Mouse (Mus musculus): ENCODE data around the gene Sema3a. TPM values are rescaled to one million over a fixed set of nuclear protein-coding genes. Genes with fewer than 3 reads are reported as not detected.

Gene Sema3a
- polyA plus RNA-seq, 1 experiment from 2014 or later, result 7.5 TPM

DNA sequence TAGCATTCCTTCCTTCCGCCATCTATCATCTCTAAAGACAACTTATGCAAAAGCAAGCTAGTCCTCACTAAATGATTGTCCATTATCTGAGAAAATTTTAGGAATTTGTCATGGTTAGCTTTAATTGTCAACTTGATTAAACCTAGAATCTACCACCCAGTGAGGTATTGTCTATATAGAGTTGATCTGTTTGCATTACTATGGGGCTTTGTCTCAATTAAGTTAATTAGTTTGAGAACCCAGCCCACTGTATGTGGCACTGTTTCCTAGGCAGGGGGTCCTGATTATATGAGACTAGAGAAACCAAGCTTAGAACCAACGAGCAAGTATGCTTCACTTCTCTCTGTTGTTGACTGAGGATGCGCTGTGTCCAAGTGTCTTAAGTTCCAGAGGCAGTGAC, 194.9 kb downstream of the Sema3a start:
- DNase-seq (ENCODE audit: low read depth, low spot score) (no peak), ATAC-seq (no peak)
- no peak for TF ChIP-seq CTCF (IDR thresholded peaks at IDR 0.05)
- no peaks in the 10 kb centered on the region for H3K27me3 ChIP-seq
- ChIA-PET CTCF (no interaction called here), POLR2A (no interaction called here)
- in situ Hi-C loops (cut with MboI; ENCODE audit: low pct_unique_long_range_greater_than_20kb), result no loop called here

DNA sequence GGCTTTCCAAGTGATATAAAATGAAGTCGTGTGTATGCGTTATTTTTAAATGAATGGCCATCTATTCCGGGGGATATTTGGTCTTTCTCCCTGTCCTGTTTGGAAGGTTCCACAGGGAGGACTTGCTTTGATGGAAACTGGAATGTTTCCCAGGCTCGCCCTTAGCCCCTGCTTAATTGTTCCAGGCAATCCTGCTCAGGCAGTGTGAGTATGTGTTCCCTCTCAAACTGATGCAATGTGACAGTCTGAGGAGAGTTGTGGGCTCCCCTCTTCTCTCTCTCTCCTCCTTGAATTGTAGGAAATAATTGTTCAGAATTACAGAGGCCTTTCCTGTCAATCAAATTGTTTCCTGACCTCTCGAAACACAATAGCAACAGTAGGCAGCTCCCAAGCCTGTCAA, 202.1 kb downstream of the Sema3a start:
- in situ Hi-C loops (cut with MboI; ENCODE audit: low pct_unique_long_range_greater_than_20kb), result no loop called here
- no peaks in the 10 kb centered on the region for H3K27me3 ChIP-seq
- ATAC-seq (no peak), DNase-seq (ENCODE audit: low read depth, low spot score) (no peak)
- ChIA-PET POLR2A (interaction anchor here (0.6 kb wide), 1 partner anchor 45 kb away, joined by 3 read pairs; no protein-coding TSS in a partner anchor), CTCF (no interaction called here)
- no peak for TF ChIP-seq CTCF (IDR thresholded peaks at IDR 0.05)

DNA sequence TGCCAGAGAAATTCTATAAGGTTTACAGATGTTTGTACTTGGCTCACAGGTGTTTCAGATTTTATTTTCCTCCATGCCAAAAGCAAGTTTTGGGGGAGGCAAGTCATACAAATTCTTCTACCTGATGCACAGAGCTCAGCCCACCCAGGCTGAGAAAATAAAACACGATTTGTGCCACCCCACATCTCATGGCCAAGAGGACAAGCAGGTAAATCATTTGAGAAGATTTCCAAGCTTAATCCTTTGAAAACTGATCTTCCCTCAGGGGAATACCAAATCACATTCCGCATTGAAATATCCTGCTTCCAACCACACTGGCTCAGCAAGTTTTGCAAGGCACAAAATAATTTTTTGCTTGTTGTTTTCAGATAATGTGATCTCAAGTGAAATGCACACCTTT, 206.2 kb downstream of the Sema3a start:
- DNase-seq (ENCODE audit: low read depth, low spot score) (no peak), ATAC-seq (no peak)
- ChIA-PET CTCF (no interaction called here), POLR2A (no interaction called here)
- H3K27me3 ChIP-seq, result no peaks in the 10 kb centered on the region
- in situ Hi-C loops (cut with MboI; ENCODE audit: low pct_unique_long_range_greater_than_20kb), result no loop called here
- no peak for TF ChIP-seq CTCF (IDR thresholded peaks at IDR 0.05)

DNA sequence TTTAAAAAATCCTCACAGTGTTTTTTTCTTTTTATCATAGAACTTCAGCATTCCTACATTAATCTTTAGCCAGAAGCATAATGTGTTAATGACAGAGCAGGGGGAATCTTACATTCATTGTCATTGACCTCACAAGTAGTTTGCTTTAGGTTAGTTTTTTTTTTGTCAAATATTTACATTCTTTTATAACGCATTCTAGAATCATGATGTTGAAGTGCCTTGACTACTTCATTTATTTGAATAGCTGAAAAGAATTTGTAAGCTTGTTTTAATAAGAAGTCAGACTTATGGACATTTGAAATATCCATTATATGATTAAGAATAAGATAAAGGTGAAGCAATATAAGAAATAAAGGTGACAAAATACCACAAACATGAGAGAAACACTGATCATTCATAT, 212.5 kb downstream of the Sema3a start:
- TF ChIP-seq CTCF (IDR thresholded peaks at IDR 0.05), result no peak
- CTCF ChIA-PET, result interaction anchor here (1.5 kb wide), 1 partner anchor 12 kb away, joined by 6 read pairs; no protein-coding TSS in a partner anchor
- DNase-seq (ENCODE audit: low read depth, low spot score) (no peak), ATAC-seq (no peak)
- H3K27me3 ChIP-seq, result no peaks in the 10 kb centered on the region
- in situ Hi-C loops (cut with MboI; ENCODE audit: low pct_unique_long_range_greater_than_20kb), result no loop called here
- POLR2A ChIA-PET, result no interaction called here

DNA sequence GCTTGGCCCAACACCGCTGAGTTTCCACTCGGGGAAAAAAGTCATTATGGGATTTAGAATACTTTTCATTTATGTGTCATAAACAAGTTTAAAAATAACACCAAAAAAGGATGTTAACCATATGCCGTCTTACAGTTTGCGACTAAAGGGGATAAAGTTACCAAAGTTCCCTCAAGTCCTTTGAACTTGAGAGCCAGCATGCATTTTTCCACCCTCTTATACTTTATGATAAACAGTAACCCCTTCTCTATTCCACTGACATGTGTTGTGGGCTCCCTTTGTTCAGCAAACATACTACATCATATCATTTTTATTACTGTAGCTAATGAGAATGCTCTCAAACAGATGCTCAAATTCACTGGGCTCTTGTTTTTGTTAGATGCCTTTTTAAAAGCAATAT, 221.9 kb downstream of the Sema3a start:
- DNase-seq (ENCODE audit: low read depth, low spot score), result no peak

DNA sequence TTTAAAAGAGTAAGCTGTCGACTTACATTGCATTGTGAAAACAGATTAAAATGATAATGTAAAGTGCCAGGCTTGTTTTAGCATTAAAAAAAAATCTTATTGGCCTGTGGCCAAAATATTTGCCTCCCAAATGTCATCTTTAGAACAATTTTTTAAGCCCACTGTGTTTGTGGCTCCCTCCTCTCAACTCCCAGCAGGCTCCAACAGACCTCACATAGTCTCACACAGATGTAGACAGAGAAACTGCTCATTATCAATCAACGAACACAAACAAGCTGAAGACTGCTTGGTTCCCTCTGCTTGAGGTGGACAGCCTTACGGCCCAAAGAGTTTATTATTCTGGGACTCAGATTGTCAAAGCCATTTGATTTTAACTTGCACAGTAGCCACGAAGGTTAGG, 226.4 kb downstream of the Sema3a start:
- no peak for ATAC-seq
- H3K27me3 ChIP-seq, result no peaks in the 10 kb centered on the region
- in situ Hi-C loops (cut with MboI; ENCODE audit: low pct_unique_long_range_greater_than_20kb), result no loop called here
- CTCF ChIA-PET, result no interaction called here
- no peak for TF ChIP-seq CTCF (IDR thresholded peaks at IDR 0.05)
- DNase-seq (ENCODE audit: low read depth, low spot score), result no peak
- POLR2A ChIA-PET, result no interaction called here

More for the DNA sequence above, 221.9 kb downstream of the Sema3a start:
- ChIA-PET CTCF (no interaction called here), POLR2A (interaction anchor here (0.5 kb wide), 1 partner anchor 476 kb away, joined by 3 read pairs; no protein-coding TSS in a partner anchor)
- no peaks in the 10 kb centered on the region for H3K27me3 ChIP-seq
- in situ Hi-C loops (cut with MboI; ENCODE audit: low pct_unique_long_range_greater_than_20kb), result no loop called here
- ATAC-seq, result no peak
- no peak for TF ChIP-seq CTCF (IDR thresholded peaks at IDR 0.05)

DNA sequence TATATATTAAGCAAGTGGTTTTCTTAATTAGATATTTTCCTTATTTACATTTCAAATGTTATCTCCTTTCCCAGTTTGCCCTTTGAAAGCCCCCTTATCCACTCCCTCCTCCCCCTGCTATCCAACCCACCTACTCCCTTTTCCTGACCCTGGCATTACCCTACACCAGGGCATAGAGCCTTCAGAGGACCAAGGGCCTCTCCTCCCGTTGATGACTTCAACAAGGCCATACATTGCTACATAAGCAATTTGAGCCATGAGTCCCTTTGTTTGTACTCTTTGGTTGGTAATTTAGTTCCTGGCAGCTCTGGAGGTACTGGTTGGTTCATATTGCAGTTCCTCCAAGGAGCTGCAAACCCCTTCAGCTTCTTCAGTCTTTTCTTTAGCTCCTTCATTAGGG, 227.8 kb downstream of the Sema3a start:
- DNase-seq (ENCODE audit: low read depth, low spot score) (no peak), ATAC-seq (no peak)
- no peak for TF ChIP-seq CTCF (IDR thresholded peaks at IDR 0.05)
- ChIA-PET CTCF (interaction anchor here (1.2 kb wide), 1 partner anchor 11 kb away, joined by 3 read pairs; no protein-coding TSS in a partner anchor), POLR2A (no interaction called here)
- in situ Hi-C loops (cut with MboI; ENCODE audit: low pct_unique_long_range_greater_than_20kb), result no loop called here
- no peaks in the 10 kb centered on the region for H3K27me3 ChIP-seq

DNA sequence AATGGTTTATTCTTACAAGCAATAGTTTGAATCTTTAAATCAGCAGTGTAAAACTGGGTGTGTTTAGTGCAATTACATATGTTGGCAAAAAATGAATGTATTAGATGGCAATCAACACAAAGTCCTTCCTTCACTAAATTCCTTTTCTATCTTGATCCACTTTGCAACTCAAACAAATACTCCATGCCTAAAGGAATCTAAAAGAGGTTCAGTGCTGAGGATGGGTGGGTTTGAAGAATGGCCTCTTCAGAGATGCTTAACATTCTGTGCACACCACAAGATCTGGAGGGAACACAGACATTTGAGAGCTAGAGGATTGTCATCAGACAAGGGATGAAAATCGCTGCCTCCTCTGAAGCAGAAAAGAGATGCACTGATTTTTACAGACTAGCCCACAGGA, 228.3 kb downstream of the Sema3a start:
- DNase-seq (ENCODE audit: low read depth, low spot score) (no peak), ATAC-seq (no peak)
- no peak for TF ChIP-seq CTCF (IDR thresholded peaks at IDR 0.05)
- ChIA-PET CTCF (interaction anchor here (1.2 kb wide), 1 partner anchor 12 kb away, joined by 3 read pairs; no protein-coding TSS in a partner anchor), POLR2A (no interaction called here)
- in situ Hi-C loops (cut with MboI; ENCODE audit: low pct_unique_long_range_greater_than_20kb), result no loop called here
- no peaks in the 10 kb centered on the region for H3K27me3 ChIP-seq

DNA sequence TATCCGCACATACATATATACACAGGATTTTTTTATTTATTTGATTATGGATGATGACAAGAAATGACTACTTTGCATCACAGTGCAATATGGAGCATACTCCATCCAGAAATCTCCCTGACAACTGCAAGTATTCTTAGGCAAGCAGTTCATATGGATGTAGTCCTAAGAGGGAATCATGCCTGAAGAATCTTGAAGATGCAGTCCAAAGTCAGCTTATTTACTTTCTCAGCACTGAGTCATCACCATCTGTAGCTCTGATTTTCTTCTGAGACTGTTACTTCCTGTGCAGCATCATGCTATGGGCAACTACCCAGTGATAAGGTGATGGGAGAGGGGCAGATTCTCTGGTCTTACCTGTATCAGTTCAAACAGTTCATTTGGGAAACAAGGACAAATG, 229.7 kb downstream of the Sema3a start:
- POLR2A ChIA-PET, result no interaction called here
- no peak for ATAC-seq
- DNase-seq (ENCODE audit: low read depth, low spot score), result no peak
- no peaks in the 10 kb centered on the region for H3K27me3 ChIP-seq
- no peak for TF ChIP-seq CTCF (IDR thresholded peaks at IDR 0.05)
- CTCF ChIA-PET, result interaction anchor here (1.1 kb wide), 1 partner anchor 18 kb away, joined by 3 read pairs; no protein-coding TSS in a partner anchor
- in situ Hi-C loops (cut with MboI; ENCODE audit: low pct_unique_long_range_greater_than_20kb), result no loop called here

DNA sequence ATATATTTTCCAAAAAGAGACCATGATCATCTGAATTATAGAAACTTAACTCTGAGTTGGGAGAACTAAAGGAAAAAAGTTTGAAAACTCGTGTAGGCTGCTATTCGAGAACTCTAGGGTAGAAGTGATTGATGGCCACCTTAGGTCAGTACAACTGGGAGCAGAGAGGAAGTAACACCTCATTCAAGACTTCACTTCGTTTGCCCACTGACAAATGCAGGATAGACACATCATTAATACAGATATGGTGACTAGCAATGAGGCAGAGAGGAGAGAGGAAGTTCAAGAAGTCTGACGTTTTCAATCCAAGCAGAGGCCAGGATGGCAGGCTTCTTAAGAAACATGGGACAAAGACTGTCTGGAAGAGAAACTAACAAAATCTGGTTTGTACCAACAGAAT, 233.6 kb downstream of the Sema3a start:
- POLR2A ChIA-PET, result no interaction called here

DNA sequence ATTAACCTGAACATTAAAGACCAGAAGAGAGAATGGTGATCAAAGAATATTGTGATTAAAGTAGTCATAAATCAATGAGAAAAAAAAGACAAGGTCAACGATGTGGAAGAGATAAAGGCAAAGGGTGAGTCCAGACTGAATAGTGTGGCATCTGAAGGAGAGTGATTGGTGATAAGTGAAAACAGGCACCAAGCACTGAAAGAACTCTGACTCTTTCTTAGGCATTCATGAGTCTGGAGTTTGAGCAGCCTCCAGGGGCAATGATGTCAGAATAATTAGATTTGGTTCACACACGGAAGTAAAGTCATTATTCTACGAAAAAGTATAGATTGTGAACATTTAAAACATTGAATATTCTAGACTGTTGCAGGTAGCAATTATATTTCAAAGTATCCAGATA, 235.5 kb downstream of the Sema3a start:
- POLR2A ChIA-PET, result no interaction called here
- no peak for DNase-seq (ENCODE audit: low read depth, low spot score)
- no peak for TF ChIP-seq CTCF (IDR thresholded peaks at IDR 0.05)
- no peaks in the 10 kb centered on the region for H3K27me3 ChIP-seq
- in situ Hi-C loops (cut with MboI; ENCODE audit: low pct_unique_long_range_greater_than_20kb), result no loop called here
- ATAC-seq, result no peak
- CTCF ChIA-PET, result no interaction called here

More for the DNA sequence above, 233.6 kb downstream of the Sema3a start:
- no peak for TF ChIP-seq CTCF (IDR thresholded peaks at IDR 0.05)
- in situ Hi-C loops (cut with MboI; ENCODE audit: low pct_unique_long_range_greater_than_20kb), result no loop called here
- ATAC-seq (no peak), DNase-seq (ENCODE audit: low read depth, low spot score) (no peak)
- no peaks in the 10 kb centered on the region for H3K27me3 ChIP-seq
- CTCF ChIA-PET, result interaction anchor here (1.0 kb wide), 1 partner anchor 10 kb away, joined by 3 read pairs; no protein-coding TSS in a partner anchor

DNA sequence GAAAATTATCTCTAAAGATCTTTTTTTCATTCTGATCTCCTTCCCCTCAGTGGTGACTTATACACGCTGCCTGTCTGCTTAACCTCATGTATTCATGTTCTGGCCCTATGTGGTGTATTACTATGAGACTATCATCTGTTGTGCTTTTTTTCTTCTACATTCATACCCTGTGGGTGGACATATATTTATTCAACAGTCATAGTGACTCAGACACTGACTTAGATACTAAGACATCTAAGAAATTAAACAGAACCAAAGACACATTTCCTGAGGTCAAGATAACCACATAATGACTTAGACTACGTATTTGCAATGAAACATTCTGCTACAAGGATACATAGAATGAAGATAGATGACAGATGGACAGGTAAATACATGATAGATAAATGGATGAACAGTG, 239.9 kb downstream of the Sema3a start:
- ChIA-PET CTCF (no interaction called here), POLR2A (no interaction called here)
- in situ Hi-C loops (cut with MboI; ENCODE audit: low pct_unique_long_range_greater_than_20kb), result no loop called here
- TF ChIP-seq CTCF (IDR thresholded peaks at IDR 0.05), result no peak
- H3K27me3 ChIP-seq, result no peaks in the 10 kb centered on the region
- ATAC-seq (no peak), DNase-seq (ENCODE audit: low read depth, low spot score) (no peak)
